Mouse (Mus musculus): Measurements from ENCODE around the gene Gca. TPM values are rescaled to one million over a fixed set of nuclear protein-coding genes. Genes with fewer than 3 reads are reported as not detected.

The Gca gene
- polyA plus RNA-seq, 1 experiment from 2014 or later = 4.9 TPM

- ATAC-seq (no peak), DNase-seq (ENCODE audit: low spot score) (no peak)
- Histone ChIP-seq H3K9me3 (ENCODE audit: low read length) (no peaks in the 10 kb centered on the region), H3K9ac (replicated peaks; ENCODE audit: low read depth) (no peak overlapping the region), H3K27me3 (replicated peaks; ENCODE audit: insufficient read depth, low read length) (no peaks in the 10 kb centered on the region), H3K27ac (ENCODE audit: low read length) (no peak overlapping the region), H3K36me3 (ENCODE audit: insufficient read depth, low read length) (no peaks in the 10 kb centered on the region), H3K4me3 (ENCODE audit: low read depth, low read length) (no peak overlapping the region), H3K4me2 (replicated peaks; ENCODE audit: low read depth, low read length) (no peak overlapping the region), H3K4me1 (ENCODE audit: insufficient read depth, low read depth, low read length) (no peaks in the 10 kb centered on the region)
- TF ChIP-seq CTCF (IDR thresholded peaks at IDR 0.05) (no peak), EP300 (IDR thresholded peaks at IDR 0.05) (no peak)
- WGBS = 83% methylated on average over 6 of the region's 6 CpGs
Observed at GRCm38 (mm10) chr2:62717270-62717669, 53.2 kb downstream of the Gca start.

GRCm38 (mm10) chr2:62718411-62718810 lies 54.3 kb downstream of the Gca start:
- TF ChIP-seq EP300 (IDR thresholded peaks at IDR 0.05) (no peak), CTCF (IDR thresholded peaks at IDR 0.05) (no peak)
- Histone ChIP-seq H3K4me1 (ENCODE audit: insufficient read depth, low read depth, low read length) (no peaks in the 10 kb centered on the region), H3K9ac (replicated peaks; ENCODE audit: low read depth) (no peak overlapping the region), H3K9me3 (ENCODE audit: low read length) (no peaks in the 10 kb centered on the region), H3K4me3 (ENCODE audit: low read depth, low read length) (no peak overlapping the region), H3K4me2 (replicated peaks; ENCODE audit: low read depth, low read length) (no peak overlapping the region), H3K27me3 (replicated peaks; ENCODE audit: insufficient read depth, low read length) (no peaks in the 10 kb centered on the region), H3K36me3 (ENCODE audit: insufficient read depth, low read length) (no peaks in the 10 kb centered on the region), H3K27ac (ENCODE audit: low read length) (no peak overlapping the region)
- WGBS = 37% methylated on average over 1 of the region's 1 CpGs
- ATAC-seq (no peak), DNase-seq (ENCODE audit: low spot score) (no peak)

GRCm38 (mm10) chr2:62725946-62726345 lies 61.9 kb downstream of the Gca start:
- Histone ChIP-seq H3K27me3 (replicated peaks; ENCODE audit: insufficient read depth, low read length) (no peaks in the 10 kb centered on the region), H3K9me3 (ENCODE audit: low read length) (no peaks in the 10 kb centered on the region), H3K4me1 (ENCODE audit: insufficient read depth, low read depth, low read length) (no peaks in the 10 kb centered on the region), H3K4me2 (replicated peaks; ENCODE audit: low read depth, low read length) (no peak overlapping the region), H3K27ac (ENCODE audit: low read length) (no peak overlapping the region), H3K9ac (replicated peaks; ENCODE audit: low read depth) (no peak overlapping the region), H3K4me3 (ENCODE audit: low read depth, low read length) (no peak overlapping the region), H3K36me3 (ENCODE audit: insufficient read depth, low read length) (no peaks in the 10 kb centered on the region)
- ATAC-seq (no peak), DNase-seq (ENCODE audit: low spot score) (no peak)
- 24% methylated on average over 1 of the region's 1 CpGs for WGBS
- TF ChIP-seq CTCF (IDR thresholded peaks at IDR 0.05) (no peak), EP300 (IDR thresholded peaks at IDR 0.05) (no peak)

GRCm38 (mm10) chr2:62727732-62728131 lies 63.6 kb downstream of the Gca start:
- Histone ChIP-seq H3K9me3 (ENCODE audit: low read length) (no peaks in the 10 kb centered on the region), H3K4me1 (ENCODE audit: insufficient read depth, low read depth, low read length) (no peaks in the 10 kb centered on the region), H3K27me3 (replicated peaks; ENCODE audit: insufficient read depth, low read length) (no peaks in the 10 kb centered on the region), H3K9ac (replicated peaks; ENCODE audit: low read depth) (no peak overlapping the region), H3K27ac (ENCODE audit: low read length) (no peak overlapping the region), H3K4me3 (ENCODE audit: low read depth, low read length) (no peak overlapping the region), H3K36me3 (ENCODE audit: insufficient read depth, low read length) (no peaks in the 10 kb centered on the region), H3K4me2 (replicated peaks; ENCODE audit: low read depth, low read length) (no peak overlapping the region)
- 89% methylated on average over 2 of the region's 2 CpGs for WGBS
- no peak for TF ChIP-seq EP300 (IDR thresholded peaks at IDR 0.05)
- no peak for TF ChIP-seq CTCF (IDR thresholded peaks at IDR 0.05)
- ATAC-seq (no peak), DNase-seq (ENCODE audit: low spot score) (no peak)

GRCm38 (mm10) chr2:62730671-62731070 lies 66.6 kb downstream of the Gca start:
- H3K36me3 ChIP-seq (ENCODE audit: insufficient read depth, low read length) = no peaks in the 10 kb centered on the region
- H3K4me3 ChIP-seq (ENCODE audit: low read depth, low read length) = no peak overlapping the region
- no peaks in the 10 kb centered on the region for H3K9me3 ChIP-seq (ENCODE audit: low read length)
- TF ChIP-seq CTCF (IDR thresholded peaks at IDR 0.05) (no peak), EP300 (IDR thresholded peaks at IDR 0.05) (no peak)
- H3K9ac ChIP-seq (replicated peaks; ENCODE audit: low read depth) = no peak overlapping the region
- no peaks in the 10 kb centered on the region for H3K27me3 ChIP-seq (replicated peaks; ENCODE audit: insufficient read depth, low read length)
- H3K4me1 ChIP-seq (ENCODE audit: insufficient read depth, low read depth, low read length) = no peaks in the 10 kb centered on the region
- ATAC-seq = no peak
- H3K27ac ChIP-seq (ENCODE audit: low read length) = no peak overlapping the region
- no peak for DNase-seq (ENCODE audit: low spot score)
- 58% methylated on average over 1 of the region's 1 CpGs for WGBS
- no peak overlapping the region for H3K4me2 ChIP-seq (replicated peaks; ENCODE audit: low read depth, low read length)

GRCm38 (mm10) chr2:62743098-62743497 lies 79.0 kb downstream of the Gca start:
- TF ChIP-seq CTCF (IDR thresholded peaks at IDR 0.05) (no peak), EP300 (IDR thresholded peaks at IDR 0.05) (no peak)

More at GRCm38 (mm10) chr2:62743098-62743497, 79.0 kb downstream of the Gca start:
- Histone ChIP-seq H3K9me3 (ENCODE audit: low read length) (no peaks in the 10 kb centered on the region), H3K4me2 (replicated peaks; ENCODE audit: low read depth, low read length) (no peak overlapping the region), H3K27me3 (replicated peaks; ENCODE audit: insufficient read depth, low read length) (no peaks in the 10 kb centered on the region), H3K36me3 (ENCODE audit: insufficient read depth, low read length) (no peaks in the 10 kb centered on the region), H3K4me1 (ENCODE audit: insufficient read depth, low read depth, low read length) (no peaks in the 10 kb centered on the region), H3K27ac (ENCODE audit: low read length) (no peak overlapping the region), H3K9ac (replicated peaks; ENCODE audit: low read depth) (no peak overlapping the region), H3K4me3 (ENCODE audit: low read depth, low read length) (no peak overlapping the region)
- DNase-seq (ENCODE audit: low spot score) (no peak), ATAC-seq (no peak)
- 66% methylated on average over 2 of the region's 2 CpGs for WGBS

Other genes with a start within 250 kb of the Gca start
- not detected in 2 replicates for gene Gcg, start 180.6 kb upstream of the Gca start, polyA plus RNA-seq (2015; fragmentation: Nextera tagmentation; extraction: Ambion mirVana)
- gene Fap, start 90.2 kb upstream of the Gca start, polyA plus RNA-seq (2015; fragmentation: Nextera tagmentation; extraction: Ambion mirVana) = 0.90 and 1.1 TPM in 2 replicates
- gene Ifih1, start 18.0 kb upstream of the Gca start, polyA plus RNA-seq (2015; fragmentation: Nextera tagmentation; extraction: Ambion mirVana) = 7.5 and 8.7 TPM in 2 replicates